Mouse (Mus musculus) lung, adult 2 months (tissue): ENCODE measurements around the gene Mtap.
A peak's percentile ranks its signal among the peaks of the same experiment; 100 is the strongest.

Experiments
- CTCF ChIP-seq: fragments of 200-500 bp; IDR thresholded peaks from 2 replicates; pipeline ENCODE4 v1.5.1; 2011; ENCODE audit warnings: mild to moderate bottlenecking, low read length, control low read depth; ENCODE audit not compliant: insufficient read depth
- POLR2A ChIP-seq: fragments of 200-500 bp; IDR thresholded peaks from 2 replicates; pipeline ENCODE4 v1.6.1; 2011; ENCODE audit warnings: low read depth, mild to moderate bottlenecking, control low read depth, low read length, borderline replicate concordance; ENCODE audit errors: extremely low read depth

- TF ChIP-seq CTCF (peak; percentile 85), POLR2A (no peak)
Measured at GRCm38 (mm10) chr4:89128080-89128936, 8.6 kb upstream of the Mtap start.
